Mouse (Mus musculus) gastrocnemius, adult 8-10 months (tissue): Measurements from ENCODE around the gene Gpi1. TPM values are rescaled to one million over a fixed set of nuclear protein-coding genes. Genes with fewer than 3 reads are reported as not detected.
"Not testable (repeated sequence)": the region's sequence is repeated elsewhere in the genome, so short reads cannot be mapped to it uniquely, and the experiment has no call there.

Experiments
- DNase-seq, 2 experiments: peaks; one replicate each; pipeline ENCODE4 v3.0.0; 2022; ENCODE audit warnings: low spot score in 2 of 2
- total RNA-seq, 4 experiments: library from RNA; stranded (reverse); gene quantifications; 2 replicates each; pipeline ENCODE4 v1.2.4; 2022

The Gpi1 gene
- total RNA-seq, 4 experiments from 2014 or later: 941 to 1,057 (median 993) TPM

- DNase-seq: no peak
Measured at GRCm38 (mm10) chr7:34232785-34233725, 2.9 kb upstream of the Gpi1 start.

- peak; percentile 41 to 57 for DNase-seq
Measured at GRCm38 (mm10) chr7:34229691-34230111, 435 bp downstream of the Gpi1 start.

- no peak for DNase-seq
Measured at GRCm38 (mm10) chr7:34229153-34229552, 983 bp downstream of the Gpi1 start.

- DNase-seq: peak in 1 of 2 experiments; percentile 45
Measured at GRCm38 (mm10) chr7:34228641-34229040, 1.5 kb downstream of the Gpi1 start.

GRCm38 (mm10) chr7:34226846-34227245 lies 3.3 kb downstream of the Gpi1 start:
- no peak for DNase-seq

- peak; percentile 21 to 44 for DNase-seq
Measured at GRCm38 (mm10) chr7:34226086-34226485, 4.0 kb downstream of the Gpi1 start.

- DNase-seq: no peak
Measured at GRCm38 (mm10) chr7:34224308-34224707, 5.8 kb downstream of the Gpi1 start.

- DNase-seq: no peak
Measured at GRCm38 (mm10) chr7:34222340-34222739, 7.8 kb downstream of the Gpi1 start.

GRCm38 (mm10) chr7:34221594-34222250 lies 8.4 kb downstream of the Gpi1 start:
- DNase-seq: no peak

GRCm38 (mm10) chr7:34218496-34218895 lies 11.6 kb downstream of the Gpi1 start:
- DNase-seq: no peak

- DNase-seq: no peak
Measured at GRCm38 (mm10) chr7:34216474-34216873, 13.7 kb downstream of the Gpi1 start.

GRCm38 (mm10) chr7:34215481-34215880 lies 14.7 kb downstream of the Gpi1 start:
- peak; percentile 73 to 88 for DNase-seq

GRCm38 (mm10) chr7:34214644-34215043 lies 15.5 kb downstream of the Gpi1 start:
- DNase-seq: no peak

- no peak for DNase-seq
Measured at GRCm38 (mm10) chr7:34213281-34213680, 16.9 kb downstream of the Gpi1 start.

GRCm38 (mm10) chr7:34208027-34208745 lies 21.9 kb downstream of the Gpi1 start:
- DNase-seq: no peak

- DNase-seq: no peak
Measured at GRCm38 (mm10) chr7:34206331-34206730, 23.8 kb downstream of the Gpi1 start.

GRCm38 (mm10) chr7:34202147-34202546 lies 28.0 kb downstream of the Gpi1 start:
- DNase-seq: not testable (repeated sequence)

GRCm38 (mm10) chr7:34200829-34201228 lies 29.3 kb downstream of the Gpi1 start:
- no peak for DNase-seq

GRCm38 (mm10) chr7:34198346-34198745 lies 31.8 kb downstream of the Gpi1 start:
- no peak for DNase-seq

- DNase-seq: peak; percentile 70 to 83
Measured at GRCm38 (mm10) chr7:34196132-34197128, 33.7 kb downstream of the Gpi1 start, which contains the start of gene Pdcd2l. TSS of gene Pdcd2l (minus strand) at chr7:34196661.
